Mouse (Mus musculus) bone marrow, adult 2 months (tissue): ENCODE data around the gene Csf2rb2. TPM values are rescaled to one million over a fixed set of nuclear protein-coding genes. Genes with fewer than 3 reads are reported as not detected.

Experiments
- H3K27ac ChIP-seq: fragments of 200-500 bp; 2 replicates; pipeline ENCODE4 v1.5.1; 2012; ENCODE audit warnings: low read depth, mild to moderate bottlenecking, control low read depth, inconsistent platforms, low read length; ENCODE audit not compliant: control insufficient read depth, poor library complexity, insufficient read depth
- H3K4me1 ChIP-seq: fragments of 200-500 bp; 2 replicates; pipeline ENCODE4 v1.6.1; 2011; ENCODE audit warnings: low read length; ENCODE audit not compliant: control insufficient read depth, insufficient read depth
- H3K4me3 ChIP-seq: fragments of 200-500 bp; replicated peaks from 2 replicates; pipeline ENCODE3; 2011; ENCODE audit warnings: mild to moderate bottlenecking, low read depth, low read length, control low read depth; ENCODE audit not compliant: control insufficient read depth
- CTCF ChIP-seq: fragments of 200-500 bp; IDR thresholded peaks from 2 replicates; pipeline ENCODE4 v1.5.1; 2011; ENCODE audit warnings: low read length, control low read depth; ENCODE audit not compliant: control insufficient read depth, insufficient read depth
- POLR2A ChIP-seq: fragments of 200-500 bp; IDR thresholded peaks from 2 replicates; pipeline ENCODE4 v1.6.1; 2011; ENCODE audit warnings: low read depth, mild to moderate bottlenecking, control low read depth, low read length, borderline replicate concordance; ENCODE audit not compliant: control insufficient read depth
- WGBS: fragments of 180-500 bp; shearing (Covaris S2); methylation state at CpG from one replicate; pipeline ENCODE4 v1.1.7; 2018; 5-methylcytosine and 5-hydroxymethylcytosine counted together
- polyA plus RNA-seq: library from polyadenylated mRNA; stranded (reverse); fragments of >200 nt; gene quantifications from 2 replicates; pipeline ENCODE4 v1.2.4, GENCODE M21; 2011; ENCODE audit warnings: low replicate concordance; ENCODE audit not compliant: missing spikeins, insufficient read depth, insufficient read length

Gene Csf2rb2
- polyA plus RNA-seq, 1 experiment, result 5.3 TPM

- WGBS, result 85% methylated on average over 20 of the region's 20 CpGs
- Histone ChIP-seq H3K4me3 (no peak overlapping the region), H3K27ac (no peak overlapping the region), H3K4me1 (peaks cover 2% of the 10 kb centered on the region; the same call in 1 of the 2 replicates)
- TF ChIP-seq POLR2A (no peak), CTCF (no peak)
Measured at GRCm38 (mm10) chr15:78254751-78255150, 50.8 kb downstream of the Csf2rb2 start.

GRCm38 (mm10) chr15:78248410-78248809 lies 57.1 kb downstream of the Csf2rb2 start:
- WGBS, result 0% methylated on average over 3 of the region's 3 CpGs
- Histone ChIP-seq H3K27ac (peak overlapping the region; percentile 93), H3K4me1 (peaks cover 8% of the 10 kb centered on the region; the same call in 1 of the 2 replicates), H3K4me3 (peak overlapping the region; percentile 13)
- no peak for TF ChIP-seq POLR2A
- TF ChIP-seq CTCF, result peak; percentile 13; the same call in 1 of the 2 replicates

GRCm38 (mm10) chr15:78247659-78248058 lies 57.9 kb downstream of the Csf2rb2 start:
- Histone ChIP-seq H3K4me3 (peak overlapping the region; percentile 61), H3K4me1 (peaks cover 10% of the 10 kb centered on the region; the same call in 1 of the 2 replicates), H3K27ac (peak overlapping the region; percentile 93)
- TF ChIP-seq POLR2A (no peak), CTCF (no peak)
- 0% methylated on average over 2 of the region's 2 CpGs for WGBS

- TF ChIP-seq POLR2A (0 out of 2 replicates have a peak, but pooled peaks have one; percentile 23), CTCF (no peak)
- H3K4me1 ChIP-seq, result peaks cover 15% of the 10 kb centered on the region; the same call in 1 of the 2 replicates
- H3K27ac ChIP-seq, result peak overlapping the region; percentile 93
- WGBS, result 49% methylated on average over 18 of the region's 18 CpGs
- peak overlapping the region; percentile 61 for H3K4me3 ChIP-seq
Measured at GRCm38 (mm10) chr15:78246143-78247116, 59.1 kb downstream of the Csf2rb2 start.

- TF ChIP-seq CTCF (no peak), POLR2A (peak; percentile 88)
- peaks cover 15% of the 10 kb centered on the region; the same call in 1 of the 2 replicates for H3K4me1 ChIP-seq
- peak within 1 kb of the TSS; percentile 82 for H3K4me3 ChIP-seq
- peak within 1 kb of the TSS; percentile 93 for H3K27ac ChIP-seq
- WGBS, result 9% methylated on average over 7 of the region's 7 CpGs
Measured at GRCm38 (mm10) chr15:78244695-78245492, 60.6 kb downstream of the Csf2rb2 start, which contains the start of gene Ncf4. Ncf4 (plus strand) TSS chr15:78244801.

- no peak for TF ChIP-seq POLR2A
- TF ChIP-seq CTCF, result no peak
- Histone ChIP-seq H3K27ac (peak overlapping the region; percentile 93), H3K4me3 (peak overlapping the region; percentile 14), H3K4me1 (peaks cover 11% of the 10 kb centered on the region; the same call in 1 of the 2 replicates)
- 34% methylated on average over 6 of the region's 6 CpGs for WGBS
Measured at GRCm38 (mm10) chr15:78243774-78244173, 61.7 kb downstream of the Csf2rb2 start.

GRCm38 (mm10) chr15:78243061-78243460 lies 62.5 kb downstream of the Csf2rb2 start:
- Histone ChIP-seq H3K4me3 (no peak overlapping the region), H3K27ac (peak overlapping the region; percentile 93), H3K4me1 (peaks cover 9% of the 10 kb centered on the region; the same call in 1 of the 2 replicates)
- WGBS, result 44% methylated on average over 8 of the region's 8 CpGs
- TF ChIP-seq POLR2A, result no peak
- no peak for TF ChIP-seq CTCF

- 73% methylated on average over 11 of the region's 11 CpGs for WGBS
- TF ChIP-seq POLR2A (no peak), CTCF (no peak)
- peaks cover 8% of the 10 kb centered on the region; the same call in 1 of the 2 replicates for H3K4me1 ChIP-seq
- no peak overlapping the region for H3K4me3 ChIP-seq
- H3K27ac ChIP-seq, result no peak overlapping the region
Measured at GRCm38 (mm10) chr15:78241335-78241734, 64.2 kb downstream of the Csf2rb2 start.
